Mouse (Mus musculus) left cerebral cortex, postnatal 10 days (tissue): ENCODE results near the gene Notch4. TPM values are rescaled to one million over a fixed set of nuclear protein-coding genes. Genes with fewer than 3 reads are reported as not detected.
"Not testable (repeated sequence)": the region's sequence is repeated elsewhere in the genome, so short reads cannot be mapped to it uniquely, and the experiment has no call there.

Experiments used
- DNase-seq, 2 experiments: peaks; one replicate each; pipeline ENCODE4 v3.0.0; 2021 to 2022; ENCODE audit warnings: low spot score in 2 of 2, mixed read lengths in 1 of 2; ENCODE audit errors: extremely low spot score in 1 of 2
- intact Hi-C: fragments of 180-260 bp; cut with DNase I; formaldehyde crosslinking; loops from one replicate; pipeline ENCODE4 v1.15.1; 2025
- total RNA-seq, 2 experiments: library from RNA; stranded (reverse); gene quantifications; 2 replicates each; pipeline ENCODE4 v1.2.3; 2021

The Notch4 gene
- total RNA-seq, result 10 to 100 TPM; 10.6 to 12.0 TPM

DNA sequence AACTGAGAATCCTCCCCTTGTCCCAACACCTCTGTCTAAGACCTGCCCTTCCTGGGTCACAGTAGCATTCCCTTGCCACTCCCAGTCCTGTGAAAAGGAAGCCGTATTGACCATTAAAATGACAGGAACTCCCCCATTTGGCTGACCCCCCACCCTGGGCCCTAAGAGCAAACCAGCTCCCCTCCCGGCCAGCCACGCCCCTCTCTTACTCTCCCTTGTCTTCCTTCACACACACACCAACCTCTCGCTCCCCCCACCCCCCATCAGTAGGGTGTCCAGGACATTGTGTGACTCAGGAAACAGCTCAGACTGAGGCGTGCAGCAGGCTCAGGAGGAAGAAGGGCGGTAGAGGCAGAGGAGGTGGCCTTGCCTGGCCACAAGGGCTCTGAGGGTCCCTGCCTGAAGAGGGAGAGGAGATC lies at the start of gene Notch4:
Notch4 (plus strand) TSS at position 266 of the 419 bp plus-strand sequence.
- peak in 1 of 2 experiments; percentile 73 for DNase-seq
- intact Hi-C loops, result no loop called here

DNA sequence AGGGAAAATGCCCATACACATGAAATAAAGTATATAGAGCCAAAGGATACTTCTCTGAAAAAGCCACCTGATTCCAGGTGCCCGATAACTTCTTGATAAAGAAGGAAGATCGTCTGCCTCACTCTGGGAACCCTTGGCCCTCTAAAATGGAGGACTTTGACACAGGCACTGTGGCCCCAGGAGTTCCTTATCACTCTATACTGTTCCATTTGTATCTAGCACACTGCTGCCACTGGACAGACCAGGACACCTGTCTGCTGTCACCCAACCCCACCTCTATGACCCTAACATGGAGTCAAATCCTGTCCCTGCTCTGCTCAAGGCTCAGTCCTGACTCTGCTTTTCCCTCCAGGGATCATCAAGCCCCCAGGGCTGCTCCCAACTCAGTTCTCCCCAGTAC lies 47.6 kb upstream of the Notch4 start:
- intact Hi-C loops, result no loop called here
- DNase-seq, result no peak

- intact Hi-C loops, result no loop called here
Observed at GRCm38 (mm10) chr17:34517252-34517651, 46.8 kb upstream of the Notch4 start, which contains the start of gene Btnl6. TSS of gene Btnl6 (minus strand) at chr17:34517352.

GRCm38 (mm10) chr17:34517795-34518194 lies 46.3 kb upstream of the Notch4 start:
- intact Hi-C loops, result no loop called here
- no peak for DNase-seq

More at GRCm38 (mm10) chr17:34517252-34517651, 46.8 kb upstream of the Notch4 start, which contains the start of gene Btnl6:
- no peak for DNase-seq

GRCm38 (mm10) chr17:34518571-34518970 lies 45.5 kb upstream of the Notch4 start:
- intact Hi-C loops, DNase-seq: not testable (repeated sequence)

- DNase-seq, result no peak
- intact Hi-C loops, result no loop called here
Observed at GRCm38 (mm10) chr17:34519001-34519400, 45.1 kb upstream of the Notch4 start.

GRCm38 (mm10) chr17:34532671-34533070 lies 31.4 kb upstream of the Notch4 start:
- DNase-seq, result no peak
- intact Hi-C loops, result no loop called here

DNA sequence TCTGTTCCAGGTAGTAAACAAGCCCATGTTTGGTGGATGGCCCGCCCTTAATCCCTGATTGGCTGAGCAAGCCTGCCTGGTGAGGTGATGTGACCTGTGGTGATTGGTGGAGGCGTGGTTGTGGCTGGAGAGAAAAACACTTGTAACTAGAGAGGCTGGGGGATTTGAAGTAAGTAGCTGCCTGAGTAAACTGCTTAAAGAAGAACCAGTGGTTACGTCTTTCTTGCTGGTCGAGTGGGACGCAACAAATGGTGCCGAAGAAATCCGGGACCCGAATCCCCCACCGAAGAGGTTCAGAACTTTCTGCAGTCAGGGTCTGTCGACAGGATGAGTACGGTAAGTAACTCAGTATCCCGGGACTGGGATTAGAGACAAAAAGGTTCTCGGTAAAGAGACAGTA lies 20.5 kb upstream of the Notch4 start:
- intact Hi-C loops, DNase-seq: not testable (repeated sequence)

DNA sequence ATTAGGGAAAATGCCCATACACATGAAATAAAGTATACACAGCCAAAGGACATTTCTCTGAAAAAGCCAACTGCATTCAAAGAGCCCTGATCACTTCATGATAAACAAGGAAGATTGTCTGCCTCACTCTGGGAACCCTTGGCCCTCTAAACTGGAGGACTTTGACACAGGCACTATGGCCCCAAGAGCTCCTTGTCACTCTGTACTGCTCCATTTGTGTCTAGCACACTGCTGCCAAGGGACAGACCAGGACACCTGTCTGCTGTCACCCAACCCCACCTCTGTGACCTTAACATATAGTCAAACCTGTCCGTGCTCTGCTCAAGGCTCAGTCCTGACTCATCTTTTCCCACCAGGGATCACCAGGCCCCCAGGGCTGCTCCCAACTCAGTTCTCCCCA lies 17.3 kb upstream of the Notch4 start:
- DNase-seq, result no peak
- intact Hi-C loops, result no loop called here

DNA sequence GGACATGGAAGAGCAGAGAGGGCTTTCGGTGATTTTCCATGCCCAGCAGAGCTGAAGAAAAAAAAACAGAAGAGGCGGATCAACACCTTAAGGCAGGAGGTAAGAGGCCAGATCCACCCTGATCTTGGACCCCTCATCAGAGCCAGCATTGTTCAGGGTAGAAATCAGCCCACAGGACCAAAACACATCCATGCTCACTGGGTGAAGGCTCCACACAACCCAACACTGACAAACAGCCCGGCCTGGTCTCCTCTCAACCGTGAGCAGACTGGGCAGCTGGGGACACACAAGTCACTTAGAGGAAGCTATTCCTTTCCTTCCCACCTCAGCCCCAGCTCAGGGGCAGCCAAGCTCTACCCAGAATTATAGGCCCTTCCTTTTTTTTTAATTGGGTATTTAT lies 16.5 kb upstream of the Notch4 start:
- intact Hi-C loops, result no loop called here

DNA sequence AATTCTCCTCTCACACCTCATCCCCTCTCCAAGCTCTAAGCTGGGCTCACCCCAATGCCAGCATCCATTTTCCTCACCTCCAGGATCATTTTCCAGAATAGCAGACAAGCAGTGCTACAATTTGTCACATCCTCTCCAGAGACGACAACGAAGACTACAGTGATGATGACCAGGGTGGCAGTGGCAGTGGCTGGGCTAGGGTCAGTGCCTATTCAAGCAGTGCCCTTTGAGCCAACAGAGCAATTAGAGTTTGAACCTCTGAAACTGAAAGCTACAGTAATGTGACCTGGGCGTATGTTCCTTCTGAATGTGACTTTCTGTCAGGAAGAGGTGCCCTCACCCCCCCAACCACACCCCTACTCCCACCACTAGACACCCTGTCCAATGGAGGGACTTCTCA lies 14.9 kb upstream of the Notch4 start:
- no peak for DNase-seq
- intact Hi-C loops, result no loop called here

More for the DNA sequence above, 16.5 kb upstream of the Notch4 start:
- no peak for DNase-seq

DNA sequence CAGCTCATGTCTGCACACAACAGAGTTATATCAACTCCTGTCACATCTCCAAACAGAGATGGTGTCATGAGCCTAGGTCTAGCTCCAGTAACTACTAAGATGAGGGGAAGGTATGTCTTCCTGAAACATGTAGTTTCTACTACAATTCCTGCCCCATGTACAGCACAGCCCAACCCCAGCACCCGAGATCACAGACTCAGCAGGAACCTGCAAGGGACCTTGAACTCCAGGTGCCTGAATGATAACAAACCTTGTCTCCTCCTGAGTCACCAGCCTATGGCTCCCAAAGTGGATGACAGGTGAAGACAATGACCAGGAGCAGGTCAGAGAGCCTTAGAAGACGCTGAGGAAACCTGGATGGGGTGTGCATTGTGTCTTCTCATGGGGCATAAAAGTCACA lies 14.2 kb upstream of the Notch4 start:
- no peak for DNase-seq
- intact Hi-C loops, result no loop called here

DNA sequence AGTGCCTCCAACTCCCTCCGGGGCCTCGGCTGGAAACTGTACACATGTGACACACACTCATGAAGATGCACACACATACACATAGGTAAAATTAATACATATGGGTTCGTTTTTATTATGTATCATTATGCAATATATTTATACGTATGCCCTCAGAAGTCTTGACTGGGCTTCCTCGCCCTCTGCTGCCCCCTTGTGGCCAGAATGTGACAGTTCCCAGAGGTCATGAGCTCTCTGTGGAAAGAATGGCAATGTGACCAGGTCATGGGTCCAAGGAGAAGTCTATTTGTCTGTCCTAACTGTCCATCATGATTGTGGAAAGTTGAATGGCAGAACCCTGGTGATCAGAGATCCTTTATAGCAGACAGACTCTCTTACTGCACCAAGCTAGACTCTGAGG lies 8.6 kb upstream of the Notch4 start:
- intact Hi-C loops, result loop anchor here (5.0 kb wide), 1 partner anchor 113 kb away; no protein-coding TSS in a partner anchor
- peak in 1 of 2 experiments; percentile 75 for DNase-seq

DNA sequence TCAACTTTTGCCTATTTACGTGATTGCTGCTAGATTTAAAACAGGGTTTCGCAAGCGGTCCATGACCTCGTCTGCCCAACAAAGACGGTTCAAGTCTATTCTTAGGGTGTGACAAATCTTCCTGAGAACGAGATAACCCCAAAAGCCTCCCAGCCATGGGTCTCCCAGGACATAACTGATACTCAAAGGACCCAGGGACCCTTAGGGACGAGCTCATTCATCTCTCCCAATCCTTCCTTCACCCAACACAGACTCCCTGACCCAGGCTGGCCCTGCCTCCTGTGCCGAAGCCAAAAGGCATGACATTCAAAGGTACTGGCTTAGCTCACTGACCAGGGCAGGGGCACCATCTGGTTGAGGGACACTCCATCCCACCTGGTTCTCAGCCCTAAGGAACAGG lies 7.7 kb upstream of the Notch4 start:
- intact Hi-C loops, result loop anchor here (5.0 kb wide), 1 partner anchor 114 kb away; no protein-coding TSS in a partner anchor
- DNase-seq, result no peak

DNA sequence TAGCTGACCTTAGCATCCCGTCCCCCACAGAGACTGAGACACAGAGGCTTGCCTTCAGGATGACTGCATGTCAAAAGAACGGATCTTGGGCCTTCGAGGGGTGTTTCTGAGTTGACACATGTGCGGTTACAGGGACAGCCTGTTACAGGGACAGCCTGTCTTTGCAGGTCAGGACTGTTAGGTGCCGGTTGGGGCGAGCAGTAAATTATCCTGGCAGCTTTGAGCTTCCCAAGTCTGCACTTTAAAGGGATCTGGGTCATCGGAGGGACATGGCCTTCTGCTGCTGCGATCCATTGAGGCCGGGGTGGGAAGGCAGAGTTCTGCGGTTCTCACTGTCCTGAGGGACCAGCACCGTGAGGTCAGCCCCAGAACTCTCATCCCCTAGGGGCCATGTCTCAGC lies 6.7 kb upstream of the Notch4 start:
- intact Hi-C loops, result loop anchor here (5.0 kb wide), 1 partner anchor 115 kb away; no protein-coding TSS in a partner anchor
- no peak for DNase-seq

DNA sequence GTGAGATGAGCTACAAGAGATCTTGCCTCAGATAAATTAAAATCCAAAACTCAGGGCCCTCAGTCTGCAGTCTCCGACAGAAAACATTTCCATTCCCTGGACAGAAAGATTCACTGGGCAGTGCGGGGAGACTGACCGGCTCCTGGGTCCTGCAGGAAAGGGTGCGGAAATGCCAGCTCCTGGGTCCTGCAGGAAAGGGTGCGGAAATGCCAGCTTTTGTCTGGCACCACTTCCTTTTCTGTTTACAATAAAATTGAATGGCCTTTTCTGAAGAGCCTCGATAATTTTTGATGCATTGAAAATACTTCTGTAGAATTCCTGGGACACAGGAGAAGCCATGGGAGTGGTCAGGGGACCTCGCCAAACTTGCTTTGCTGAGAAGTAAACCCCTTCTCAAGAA lies 5.0 kb upstream of the Notch4 start:
- DNase-seq, result no peak
- intact Hi-C loops, result loop anchor here (5.0 kb wide), 1 partner anchor 117 kb away; no protein-coding TSS in a partner anchor

DNA sequence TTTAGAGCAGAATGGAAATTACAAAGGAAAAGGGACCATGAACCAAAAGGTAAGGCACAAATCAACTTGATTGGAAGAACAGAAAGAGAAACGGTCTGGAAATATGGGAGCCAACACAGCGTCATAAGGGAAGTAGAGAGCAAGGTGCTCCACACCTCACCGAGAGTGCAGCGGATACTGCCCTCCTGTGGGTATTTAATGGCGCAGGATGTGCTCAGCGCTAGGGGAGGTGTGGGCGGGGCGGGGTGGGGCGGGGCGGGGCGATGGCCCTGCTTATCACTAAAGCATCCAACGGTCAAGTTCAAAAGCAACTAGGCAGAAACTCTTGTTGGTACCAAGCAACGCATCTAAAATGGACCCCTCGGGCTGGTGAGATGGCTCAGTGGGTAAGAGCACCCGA lies 4.2 kb upstream of the Notch4 start:
- intact Hi-C loops, result loop anchor here (5.0 kb wide), 1 partner anchor 118 kb away; no protein-coding TSS in a partner anchor
- no peak for DNase-seq

- intact Hi-C loops, result no loop called here
Observed at GRCm38 (mm10) chr17:34560438-34560837, 3.6 kb upstream of the Notch4 start.

DNA sequence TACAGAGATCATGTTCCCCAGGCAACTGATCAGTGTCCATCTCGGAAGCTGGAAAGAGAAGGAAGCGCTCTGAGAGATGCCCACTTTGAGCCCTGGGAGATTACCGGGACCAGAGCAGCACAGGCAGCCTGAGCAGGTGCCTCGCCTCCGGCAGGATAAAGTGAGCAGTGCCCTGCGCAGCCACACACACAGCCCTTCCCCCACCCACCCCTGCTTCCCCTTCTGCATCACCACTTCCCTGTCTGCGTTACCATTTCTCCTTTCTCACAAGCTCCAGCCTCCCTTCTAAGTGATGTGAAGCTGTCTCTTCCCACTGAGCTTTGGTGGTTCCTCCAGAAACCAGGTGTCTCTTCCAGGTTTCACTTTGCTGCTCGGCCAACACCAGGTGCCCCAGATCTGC lies 2.9 kb upstream of the Notch4 start:
- DNase-seq, result no peak
- intact Hi-C loops, result no loop called here

More at GRCm38 (mm10) chr17:34560438-34560837, 3.6 kb upstream of the Notch4 start:
- DNase-seq, result no peak

DNA sequence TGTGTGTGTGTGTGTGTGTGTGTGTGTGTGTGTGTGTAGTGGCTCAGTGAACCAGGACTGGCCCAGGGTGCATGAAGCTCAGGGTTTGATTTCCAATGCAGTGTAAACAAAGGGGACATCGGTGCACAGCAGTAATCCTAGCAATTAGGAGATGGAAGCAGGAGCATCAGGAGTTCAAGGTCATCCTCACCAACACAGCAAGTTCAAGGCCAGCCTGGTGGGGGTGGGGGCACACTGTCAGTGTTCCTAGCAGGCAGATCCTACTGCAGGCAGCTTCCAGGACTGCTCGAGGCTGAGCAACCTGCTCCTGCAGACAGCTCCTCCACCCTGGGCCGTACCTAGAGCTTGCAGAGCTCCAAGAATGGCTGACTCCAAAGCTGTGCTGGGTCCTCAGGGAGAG lies 1.5 kb upstream of the Notch4 start:
- intact Hi-C loops, result no loop called here
- no peak for DNase-seq

DNA sequence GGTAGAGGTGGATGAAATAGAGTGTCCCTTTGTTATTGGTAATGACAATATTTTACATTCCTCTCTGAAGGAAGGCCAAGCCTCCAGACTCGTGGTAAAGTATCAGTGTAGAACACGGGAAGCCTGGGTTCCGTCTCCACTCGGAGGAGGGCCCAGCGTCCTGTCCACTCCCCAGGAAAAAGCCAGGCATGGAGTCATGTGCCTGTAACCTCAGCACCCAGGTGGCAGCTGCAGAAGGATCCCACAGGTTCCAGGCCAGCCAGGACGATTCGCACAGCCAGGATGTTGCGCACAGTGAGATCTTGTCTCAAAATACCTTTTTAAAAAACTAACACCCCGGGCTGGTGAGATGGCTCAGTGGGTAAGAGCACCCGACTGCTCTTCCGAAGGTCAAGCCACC lies 714 bp upstream of the Notch4 start:
- intact Hi-C loops, result no loop called here
- no peak for DNase-seq
